Mouse (Mus musculus) liver, embryonic 14.5 days (tissue): ENCODE measurements around the gene Elp5.

Experiments used
- CTCF ChIP-seq: IDR thresholded peaks from 2 replicates; pipeline ENCODE4 v1.5.1; 2016; ENCODE audit warnings: antibody characterized with exemption, low read depth, control low read depth
- EP300 ChIP-seq: IDR thresholded peaks from 2 replicates; pipeline ENCODE4 v1.6.1; 2016; ENCODE audit warnings: antibody characterized with exemption, low read depth

GRCm38 (mm10) chr11:69968793-69969192, 13.5 kb downstream of the Elp5 start:
- TF ChIP-seq CTCF (no peak), EP300 (no peak)
